Mouse (Mus musculus): ENCODE measurements around the gene Thoc6.

The Thoc6 gene

GRCm38 (mm10) chr17:23676473-23677031 is 2.9 kb upstream of the Thoc6 start:
- peak; percentile 70 for DNase-seq

GRCm38 (mm10) chr17:23675564-23676281 is 2.0 kb upstream of the Thoc6 start:
- DNase-seq: peak; percentile 53 to 68

GRCm38 (mm10) chr17:23675127-23675526 is 1.4 kb upstream of the Thoc6 start:
- DNase-seq: peak; percentile 63 to 64

GRCm38 (mm10) chr17:23674271-23674952 is 730 bp upstream of the Thoc6 start:
- DNase-seq: no peak

DNA sequence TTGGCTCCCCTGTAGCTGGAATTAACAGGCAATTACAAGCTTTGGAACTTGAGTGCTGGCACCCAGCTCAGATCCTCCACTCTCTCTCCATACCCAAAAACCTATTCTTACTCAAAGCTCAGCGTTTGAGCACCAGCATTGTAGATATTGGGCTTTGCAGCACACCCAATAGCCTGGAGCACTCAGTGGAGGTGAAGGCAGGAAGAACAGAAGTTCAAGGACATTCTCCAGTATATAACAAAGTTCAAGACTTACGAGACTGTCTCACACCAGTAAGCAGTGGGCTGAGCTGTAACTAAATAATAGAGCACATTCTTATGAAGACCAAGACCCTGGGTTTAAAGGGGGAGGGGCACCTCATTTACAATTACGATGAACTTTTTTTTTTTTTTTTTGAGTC is 921 bp downstream of the Thoc6 start:
- no peak for DNase-seq

GRCm38 (mm10) chr17:23671519-23671918 is 2.2 kb downstream of the Thoc6 start:
- no peak for DNase-seq

DNA sequence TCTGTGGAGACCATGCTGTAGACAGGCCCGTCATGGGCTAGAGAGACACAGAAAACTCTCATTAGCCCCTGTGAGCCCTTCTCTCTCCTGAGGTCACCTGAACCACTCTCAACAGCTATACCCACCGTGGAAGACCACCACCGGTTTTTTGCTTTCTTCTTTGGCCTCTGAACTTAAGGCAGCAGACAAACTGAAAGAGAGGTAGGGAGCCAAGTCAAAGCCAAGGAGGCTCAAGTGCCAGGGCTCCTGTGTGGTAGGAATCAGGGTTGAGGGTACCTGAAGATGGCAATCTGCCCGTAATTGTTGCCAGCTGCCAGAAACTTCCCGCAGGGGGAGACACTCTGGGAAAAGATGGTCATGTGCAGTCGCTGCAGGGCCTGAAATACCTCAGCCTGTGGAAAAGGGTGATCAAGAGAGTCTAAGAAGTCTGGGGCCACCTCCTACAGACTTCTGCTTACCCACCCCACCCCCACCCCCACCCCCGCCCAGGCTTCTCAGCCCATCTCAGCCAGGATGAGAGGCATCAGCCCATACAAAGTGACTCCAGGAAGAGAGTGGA is 3.1 kb downstream of the Thoc6 start:
- no peak for DNase-seq

DNA sequence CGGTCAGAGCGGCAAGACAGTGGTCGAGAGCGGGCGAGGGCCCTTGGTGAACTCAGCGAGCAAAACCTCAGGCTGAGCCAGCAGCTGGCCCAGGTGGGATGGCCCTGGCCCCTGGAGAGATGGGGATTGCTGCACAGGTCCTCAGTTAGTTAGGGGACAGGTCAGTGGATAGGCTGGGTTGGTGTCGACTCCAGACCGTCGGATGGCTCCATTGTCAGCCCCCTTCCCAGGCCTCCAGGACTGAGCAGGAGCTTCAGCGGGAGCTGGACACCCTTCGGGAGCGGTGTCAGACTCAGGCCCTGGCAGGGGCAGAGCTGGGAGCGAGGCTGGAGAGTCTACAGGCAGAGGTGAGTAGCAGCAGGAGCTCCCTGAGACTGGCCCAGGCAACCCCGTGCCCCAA is 8.2 kb downstream of the Thoc6 start:
- DNase-seq: no peak

DNA sequence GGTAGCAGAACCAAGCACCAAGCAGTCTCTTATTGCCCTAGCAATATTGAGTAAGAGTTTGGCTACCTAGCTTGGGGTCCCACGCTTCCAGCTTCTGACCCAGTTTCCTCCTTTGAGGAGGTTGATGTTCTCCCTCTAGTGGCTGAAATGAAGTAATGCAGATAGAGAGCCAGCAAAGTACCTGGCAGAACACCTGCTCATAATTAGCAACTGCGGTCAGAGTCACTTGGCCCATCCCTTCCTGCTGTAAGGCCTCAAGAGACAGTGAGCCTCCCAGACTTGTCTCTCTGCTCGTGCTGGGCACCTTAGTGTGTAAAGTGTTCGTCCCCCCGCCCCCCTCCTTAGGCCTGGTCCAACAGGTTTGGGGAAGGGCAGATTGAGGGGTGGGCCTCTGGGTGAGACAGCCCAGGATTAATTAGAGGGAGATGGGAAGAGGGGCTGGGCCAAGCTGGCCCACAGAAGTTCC is 9.1 kb downstream of the Thoc6 start:
- no peak for DNase-seq

GRCm38 (mm10) chr17:23661526-23661925 is 12.2 kb downstream of the Thoc6 start:
- peak in 1 of 2 experiments; percentile 34 for DNase-seq

GRCm38 (mm10) chr17:23660876-23661200 is 12.8 kb downstream of the Thoc6 start:
- DNase-seq: no peak

DNA sequence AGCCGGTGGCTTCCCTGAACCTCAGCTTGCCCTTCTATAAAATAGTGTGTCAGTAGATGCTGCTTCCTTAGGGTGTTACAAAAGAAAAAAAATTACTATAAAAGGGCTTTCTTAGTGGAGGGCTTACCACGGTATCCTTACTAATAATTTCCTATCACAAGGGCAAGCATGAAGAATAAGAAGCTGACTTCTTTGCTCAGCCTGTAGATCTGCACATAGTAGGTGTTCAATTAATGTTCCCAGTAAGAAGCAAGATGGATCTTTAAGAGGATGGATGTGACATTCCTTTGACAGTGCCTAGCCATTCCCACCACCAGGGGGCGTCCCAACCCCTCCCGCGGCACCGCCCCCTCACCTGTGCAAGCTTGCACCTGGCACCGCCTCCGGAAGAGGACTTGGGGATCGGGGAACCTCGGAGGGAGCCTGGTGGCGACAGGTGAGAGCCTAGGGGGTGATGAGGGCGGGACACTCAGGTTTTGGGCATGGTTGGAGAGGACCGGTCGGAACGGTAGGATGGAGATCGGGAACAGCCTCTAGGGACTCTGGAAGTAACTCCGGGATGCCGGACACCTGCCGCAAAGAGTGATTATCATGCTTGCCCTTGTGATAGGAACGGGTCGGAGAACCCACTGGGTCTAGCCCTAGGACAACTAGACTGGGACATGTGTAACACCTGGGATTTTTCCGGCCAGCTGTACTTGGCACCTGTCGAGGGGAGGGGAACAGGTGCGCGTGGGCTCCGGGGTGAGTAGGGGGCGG is 13.4 kb downstream of the Thoc6 start, which contains the start of gene Bicdl2:
TSS of gene Bicdl2 (plus strand) at position 390 of the 759 bp plus-strand sequence.
- DNase-seq: peak; percentile 76 to 78

- no peak for DNase-seq
These were observed 15.2 kb downstream of the Thoc6 start for GRCm38 (mm10) chr17:23658450-23658849.

- no peak for DNase-seq
These were observed 19.3 kb downstream of the Thoc6 start for GRCm38 (mm10) chr17:23654410-23654809.

DNA sequence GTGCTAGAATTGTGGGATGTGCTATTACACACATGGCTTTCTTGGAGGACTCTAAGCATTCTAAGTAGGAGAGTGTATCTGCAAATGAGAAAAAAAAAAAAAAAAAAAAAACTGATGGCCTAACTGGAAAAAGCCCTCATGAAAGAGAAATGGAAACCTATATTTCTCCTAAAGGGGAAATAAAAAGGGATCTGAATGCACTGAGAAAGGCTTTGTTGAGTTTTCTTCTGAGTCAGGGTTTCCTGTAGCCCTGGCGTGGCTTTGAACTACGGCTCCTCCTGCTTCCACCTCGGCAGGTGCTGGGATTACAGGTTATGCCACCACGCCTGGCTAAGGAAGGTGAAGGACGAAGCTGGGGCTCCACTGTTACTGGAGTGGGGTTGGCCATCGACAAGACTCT is 19.7 kb downstream of the Thoc6 start:
- no peak for DNase-seq

DNA sequence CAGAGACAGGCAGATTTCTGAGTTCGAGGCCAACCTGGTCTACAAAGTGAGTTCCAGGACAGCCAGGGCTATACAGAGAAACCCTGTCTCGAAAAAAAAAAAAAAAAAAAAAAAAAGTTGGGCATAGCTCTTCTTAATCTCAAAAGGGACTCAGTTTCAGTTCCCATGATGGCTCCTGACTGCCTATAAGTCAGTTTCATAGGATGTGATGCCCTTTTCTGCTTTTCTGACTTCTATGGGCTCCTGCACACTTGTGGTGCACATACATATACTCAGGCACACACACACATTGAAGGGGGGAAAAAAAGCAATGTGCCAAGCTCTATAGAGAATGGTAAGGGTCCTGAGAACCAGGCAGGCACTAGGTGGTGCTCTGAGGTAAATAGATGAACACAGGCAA is 20.4 kb downstream of the Thoc6 start:
- no peak for DNase-seq

GRCm38 (mm10) chr17:23651363-23651762 is 22.3 kb downstream of the Thoc6 start:
- no peak for DNase-seq

- no peak for DNase-seq
These were observed 27.8 kb downstream of the Thoc6 start for GRCm38 (mm10) chr17:23645894-23646293.

DNA sequence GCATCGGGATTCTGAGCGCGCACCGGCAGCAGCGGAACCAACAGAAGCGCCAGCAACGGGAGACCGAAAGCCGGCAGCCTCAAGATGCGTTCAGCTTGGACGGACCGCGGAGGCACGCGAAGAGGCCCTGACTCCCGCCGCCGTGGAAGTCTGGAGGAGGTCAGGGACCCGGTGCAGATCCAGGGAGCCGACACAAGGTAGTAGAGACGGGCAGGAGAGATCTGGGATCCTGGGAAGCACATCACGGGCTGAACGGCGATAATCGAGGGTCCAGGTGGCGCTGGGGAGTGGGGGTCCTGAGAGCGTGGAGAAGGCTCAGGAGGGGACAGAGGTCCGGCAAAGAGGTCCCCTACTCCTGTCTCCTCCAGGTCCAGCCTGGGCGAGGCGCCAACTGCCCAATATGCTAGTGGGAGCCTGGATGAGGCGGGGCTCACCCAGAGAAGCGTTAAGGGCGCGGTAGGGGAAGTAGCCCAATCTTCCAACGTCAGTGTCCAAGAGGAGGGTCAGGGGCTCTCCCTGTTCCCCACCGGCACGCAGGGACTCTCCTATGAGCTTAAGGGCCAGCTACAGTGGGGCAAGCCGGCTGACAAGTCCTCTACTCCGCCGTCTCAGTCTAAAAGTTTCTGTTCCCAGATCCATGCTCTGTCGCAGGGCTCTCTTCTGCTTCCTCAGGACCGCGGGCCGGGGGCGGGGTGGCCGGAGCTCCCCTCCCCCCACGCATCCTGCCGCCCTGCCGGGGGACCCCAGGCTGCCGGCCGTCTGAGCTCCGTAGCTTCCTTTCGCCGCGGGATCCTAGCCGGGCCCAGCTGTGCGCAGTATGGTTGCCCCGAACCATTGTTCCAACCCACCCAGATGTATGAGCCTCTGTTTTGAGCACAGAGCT is 28.8 kb downstream of the Thoc6 start, which contains the start of gene Mmp25:
TSS of gene Mmp25 (minus strand) at position 665 of the 883 bp plus-strand sequence.
- peak in 1 of 2 experiments; percentile 38 for DNase-seq

- no peak for DNase-seq
These were observed 42.4 kb downstream of the Thoc6 start for GRCm38 (mm10) chr17:23631241-23631640.

- peak; percentile 82 to 87 for DNase-seq
These were observed 43.3 kb downstream of the Thoc6 start for GRCm38 (mm10) chr17:23630195-23631020.

Data from lung, postnatal 4 days (tissue).